Mouse (Mus musculus) fibroblast of lung, adult 2 months (primary cell): ENCODE results near the gene Fhl4.
A peak's percentile ranks its signal among the peaks of the same experiment; 100 is the strongest.

Source experiments
- DNase-seq: peaks from one replicate; pipeline ENCODE4 v3.0.0-alpha.2; 2011; ENCODE audit warnings: low read depth

Fhl4 gene

GRCm38 (mm10) chr10:85102247-85103084 is at the start of gene Fhl4, which contains the start of gene Tmem263:
Fhl4 (minus strand) TSS chr10:85102495.
Tmem263 (plus strand) TSS chr10:85102627.
- peak; percentile 51 for DNase-seq

- DNase-seq: no peak
Measured at GRCm38 (mm10) chr10:85149226-85149625, 46.9 kb upstream of the Fhl4 start.

- no peak for DNase-seq
Measured at GRCm38 (mm10) chr10:85146282-85146681, 44.0 kb upstream of the Fhl4 start.

- DNase-seq: no peak
Measured at GRCm38 (mm10) chr10:85141465-85141864, 39.2 kb upstream of the Fhl4 start.

- no peak for DNase-seq
Measured at GRCm38 (mm10) chr10:85136573-85136972, 34.3 kb upstream of the Fhl4 start.

GRCm38 (mm10) chr10:85128453-85128852 is 26.2 kb upstream of the Fhl4 start:
- DNase-seq: no peak

- peak; percentile 96 for DNase-seq
Measured at GRCm38 (mm10) chr10:85127395-85128287, 25.3 kb upstream of the Fhl4 start, which contains the start of gene Mterf2. Mterf2 (minus strand) TSS chr10:85128027.

GRCm38 (mm10) chr10:85125184-85125583 is 22.9 kb upstream of the Fhl4 start:
- DNase-seq: no peak

- DNase-seq: no peak
Measured at GRCm38 (mm10) chr10:85114409-85114808, 12.1 kb upstream of the Fhl4 start.

GRCm38 (mm10) chr10:85103085-85103885 is 990 bp upstream of the Fhl4 start:
- DNase-seq: peak; percentile 36

- DNase-seq: no peak
Measured at GRCm38 (mm10) chr10:85101841-85102240, 454 bp downstream of the Fhl4 start.

GRCm38 (mm10) chr10:85071605-85072152 is 30.6 kb downstream of the Fhl4 start:
- DNase-seq: no peak

- no peak for DNase-seq
Measured at GRCm38 (mm10) chr10:85054876-85055275, 47.4 kb downstream of the Fhl4 start.

- no peak for DNase-seq
Measured at GRCm38 (mm10) chr10:85052451-85052850, 49.8 kb downstream of the Fhl4 start.

GRCm38 (mm10) chr10:85050668-85051208 is 51.6 kb downstream of the Fhl4 start:
- no peak for DNase-seq

- no peak for DNase-seq
Measured at GRCm38 (mm10) chr10:85048008-85048407, 54.3 kb downstream of the Fhl4 start.

- DNase-seq: peak; percentile 12
Measured at GRCm38 (mm10) chr10:85046585-85046984, 55.7 kb downstream of the Fhl4 start.
